Mouse (Mus musculus): ENCODE results near the gene Gm20721.

DNA sequence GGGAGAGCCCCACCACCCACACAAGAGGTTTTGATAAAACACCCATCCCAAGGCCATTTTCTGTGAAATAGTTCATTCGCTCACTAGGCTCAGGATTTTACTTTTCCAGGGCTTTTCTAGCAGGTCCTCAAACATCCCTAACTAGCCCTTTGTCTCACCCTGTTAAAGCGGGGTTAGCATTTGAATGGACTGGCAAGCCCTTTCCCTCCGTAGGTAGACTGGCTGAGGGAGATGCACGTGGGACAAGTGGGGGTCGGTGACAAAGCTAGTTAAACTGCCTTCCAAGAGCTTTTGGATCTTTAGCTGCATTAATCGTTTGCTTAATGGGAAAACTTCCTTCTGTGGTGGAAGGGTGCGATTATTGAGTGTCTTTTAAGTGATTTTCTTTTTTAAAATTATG is 58.6 kb downstream of the Gm20721 start:
- no peak for TF ChIP-seq CTCF (IDR thresholded peaks at IDR 0.05; ENCODE audit: low read depth, low read length)
- no peak for TF ChIP-seq POLR2AphosphoS5 (IDR thresholded peaks at IDR 0.05; ENCODE audit: insufficient replicate concordance, low read depth, low read length)
- no peak for TF ChIP-seq GATA1 (IDR thresholded peaks at IDR 0.05; ENCODE audit: borderline replicate concordance, low read length)
- no peak for TF ChIP-seq TAL1 (conservative IDR thresholded peaks at IDR 0.05; ENCODE audit: low read depth, low read length)
